Mouse (Mus musculus): Measurements from ENCODE around the gene Adap1. TPM values are rescaled to one million over a fixed set of nuclear protein-coding genes. Genes with fewer than 3 reads are reported as not detected.

The Adap1 gene
- polyA plus RNA-seq, 1 experiment from 2014 or later = 4.1 TPM

DNA sequence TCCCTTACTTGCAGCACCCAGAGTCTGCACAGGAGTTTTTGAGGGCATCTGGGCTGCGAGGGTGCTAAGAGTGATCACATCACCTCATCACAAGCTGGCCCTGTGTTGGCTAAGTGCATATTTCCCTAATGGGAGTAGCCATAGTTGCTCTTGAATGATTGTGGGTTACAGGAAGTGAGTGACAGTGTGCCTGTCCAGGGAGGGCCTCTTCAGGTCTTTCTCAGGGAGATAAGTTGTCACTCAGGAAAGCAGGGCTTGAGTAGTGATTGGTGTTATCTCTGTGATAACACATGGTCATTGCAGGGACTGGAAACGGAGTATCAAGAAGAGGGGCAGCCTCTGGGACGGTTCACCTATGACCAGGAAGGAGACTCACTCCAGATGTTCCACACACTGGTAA is 77.7 kb downstream of the Adap1 start:
- H3K4me2 ChIP-seq (replicated peaks; ENCODE audit: low read depth, low read length) = no peak overlapping the region
- no peaks in the 10 kb centered on the region for H3K4me1 ChIP-seq (ENCODE audit: insufficient read depth, low read depth, low read length)
- DNase-seq (ENCODE audit: low spot score) (no peak), ATAC-seq (no peak)
- no peaks in the 10 kb centered on the region for H3K27me3 ChIP-seq (replicated peaks; ENCODE audit: insufficient read depth, low read length)
- peaks cover 44% of the 10 kb centered on the region; the same call in 1 of the 2 replicates for H3K36me3 ChIP-seq (ENCODE audit: insufficient read depth, low read length)
- no peak overlapping the region for H3K27ac ChIP-seq (ENCODE audit: low read length)
- TF ChIP-seq CTCF (IDR thresholded peaks at IDR 0.05) = no peak
- no peak for TF ChIP-seq EP300 (IDR thresholded peaks at IDR 0.05)
- H3K9ac ChIP-seq (replicated peaks; ENCODE audit: low read depth) = no peak overlapping the region
- H3K9me3 ChIP-seq (ENCODE audit: low read length) = no peaks in the 10 kb centered on the region
- H3K4me3 ChIP-seq (ENCODE audit: low read depth, low read length) = no peak overlapping the region
- WGBS = 94% methylated on average over 3 of the region's 3 CpGs

DNA sequence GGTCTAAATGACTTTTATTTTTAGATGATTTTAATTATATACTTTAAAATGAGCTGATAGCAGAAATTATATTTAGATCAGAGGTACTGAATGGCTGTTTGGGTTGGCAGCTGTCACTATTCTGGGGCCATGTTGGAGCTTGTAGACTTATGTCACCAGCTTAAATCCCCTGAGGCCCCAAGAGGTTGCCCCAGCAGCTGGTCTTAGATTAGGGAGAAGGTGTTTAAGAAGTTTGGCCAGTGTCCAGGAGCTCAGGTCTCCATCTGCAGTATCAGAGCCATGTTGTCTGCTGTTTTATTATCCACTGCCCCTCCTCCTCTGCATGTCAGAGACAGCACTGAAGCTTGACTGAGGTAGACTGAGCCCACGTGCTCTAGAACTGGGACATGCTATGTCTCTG is 82.0 kb downstream of the Adap1 start:
- DNase-seq (ENCODE audit: low spot score) (no peak), ATAC-seq (no peak)
- TF ChIP-seq CTCF (IDR thresholded peaks at IDR 0.05) (no peak), EP300 (IDR thresholded peaks at IDR 0.05) (no peak)
- WGBS = 87% methylated on average over 1 of the region's 1 CpGs
- no peaks in the 10 kb centered on the region for H3K4me1 ChIP-seq (ENCODE audit: insufficient read depth, low read depth, low read length)
- no peak overlapping the region for H3K9ac ChIP-seq (replicated peaks; ENCODE audit: low read depth)
- peaks cover 59% of the 10 kb centered on the region; the same call in 1 of the 2 replicates for H3K36me3 ChIP-seq (ENCODE audit: insufficient read depth, low read length)
- H3K9me3 ChIP-seq (ENCODE audit: low read length) = no peaks in the 10 kb centered on the region
- H3K4me3 ChIP-seq (ENCODE audit: low read depth, low read length) = no peak overlapping the region
- H3K27me3 ChIP-seq (replicated peaks; ENCODE audit: insufficient read depth, low read length) = no peaks in the 10 kb centered on the region
- no peak overlapping the region for H3K27ac ChIP-seq (ENCODE audit: low read length)
- H3K4me2 ChIP-seq (replicated peaks; ENCODE audit: low read depth, low read length) = no peak overlapping the region

- 83% methylated on average over 15 of the region's 15 CpGs for WGBS
- H3K27ac ChIP-seq (ENCODE audit: low read length) = no peak overlapping the region
- H3K4me2 ChIP-seq (replicated peaks; ENCODE audit: low read depth, low read length) = no peak overlapping the region
- no peak overlapping the region for H3K4me3 ChIP-seq (ENCODE audit: low read depth, low read length)
- H3K36me3 ChIP-seq (ENCODE audit: insufficient read depth, low read length) = peaks cover 49% of the 10 kb centered on the region
- H3K9ac ChIP-seq (replicated peaks; ENCODE audit: low read depth) = no peak overlapping the region
- no peaks in the 10 kb centered on the region for H3K9me3 ChIP-seq (ENCODE audit: low read length)
- H3K27me3 ChIP-seq (replicated peaks; ENCODE audit: insufficient read depth, low read length) = no peaks in the 10 kb centered on the region
- ATAC-seq = no peak; the same call in 1 of the 2 replicates
- TF ChIP-seq EP300 (IDR thresholded peaks at IDR 0.05) (no peak), CTCF (IDR thresholded peaks at IDR 0.05) (no peak)
- no peak for DNase-seq (ENCODE audit: low spot score)
- no peaks in the 10 kb centered on the region for H3K4me1 ChIP-seq (ENCODE audit: insufficient read depth, low read depth, low read length)
These were observed 84.2 kb downstream of the Adap1 start for GRCm38 (mm10) chr5:139241022-139241761.

- Histone ChIP-seq H3K27me3 (replicated peaks; ENCODE audit: insufficient read depth, low read length) (no peaks in the 10 kb centered on the region), H3K4me3 (ENCODE audit: low read depth, low read length) (no peak overlapping the region), H3K4me1 (ENCODE audit: insufficient read depth, low read depth, low read length) (no peaks in the 10 kb centered on the region), H3K9me3 (ENCODE audit: low read length) (no peaks in the 10 kb centered on the region), H3K36me3 (ENCODE audit: insufficient read depth, low read length) (peaks cover 51% of the 10 kb centered on the region), H3K4me2 (replicated peaks; ENCODE audit: low read depth, low read length) (no peak overlapping the region), H3K9ac (replicated peaks; ENCODE audit: low read depth) (no peak overlapping the region), H3K27ac (ENCODE audit: low read length) (no peak overlapping the region)
- 85% methylated on average over 4 of the region's 4 CpGs for WGBS
- no peak for TF ChIP-seq EP300 (IDR thresholded peaks at IDR 0.05)
- no peak for TF ChIP-seq CTCF (IDR thresholded peaks at IDR 0.05)
- ATAC-seq (no peak), DNase-seq (ENCODE audit: low spot score) (no peak)
These were observed 88.0 kb downstream of the Adap1 start for GRCm38 (mm10) chr5:139237436-139237835.

- Histone ChIP-seq H3K27ac (ENCODE audit: low read length) (no peak overlapping the region), H3K9ac (replicated peaks; ENCODE audit: low read depth) (no peak overlapping the region), H3K36me3 (ENCODE audit: insufficient read depth, low read length) (peaks cover 48% of the 10 kb centered on the region), H3K27me3 (replicated peaks; ENCODE audit: insufficient read depth, low read length) (no peaks in the 10 kb centered on the region), H3K4me1 (ENCODE audit: insufficient read depth, low read depth, low read length) (no peaks in the 10 kb centered on the region), H3K4me2 (replicated peaks; ENCODE audit: low read depth, low read length) (no peak overlapping the region), H3K9me3 (ENCODE audit: low read length) (no peaks in the 10 kb centered on the region), H3K4me3 (ENCODE audit: low read depth, low read length) (no peak overlapping the region)
- 92% methylated on average over 4 of the region's 4 CpGs for WGBS
- ATAC-seq = no peak
- TF ChIP-seq CTCF (IDR thresholded peaks at IDR 0.05) (no peak), EP300 (IDR thresholded peaks at IDR 0.05) (no peak)
- DNase-seq (ENCODE audit: low spot score) = no peak
These were observed 91.0 kb downstream of the Adap1 start for GRCm38 (mm10) chr5:139234423-139234822.

GRCm38 (mm10) chr5:139232083-139232482 is 93.3 kb downstream of the Adap1 start:
- Histone ChIP-seq H3K9ac (replicated peaks; ENCODE audit: low read depth) (no peak overlapping the region), H3K4me3 (ENCODE audit: low read depth, low read length) (no peak overlapping the region), H3K36me3 (ENCODE audit: insufficient read depth, low read length) (peaks cover 56% of the 10 kb centered on the region), H3K27me3 (replicated peaks; ENCODE audit: insufficient read depth, low read length) (no peaks in the 10 kb centered on the region), H3K27ac (ENCODE audit: low read length) (no peak overlapping the region), H3K9me3 (ENCODE audit: low read length) (no peaks in the 10 kb centered on the region), H3K4me1 (ENCODE audit: insufficient read depth, low read depth, low read length) (no peaks in the 10 kb centered on the region), H3K4me2 (replicated peaks; ENCODE audit: low read depth, low read length) (no peak overlapping the region)
- DNase-seq (ENCODE audit: low spot score) (no peak), ATAC-seq (no peak)
- WGBS = 84% methylated on average over 3 of the region's 3 CpGs
- TF ChIP-seq CTCF (IDR thresholded peaks at IDR 0.05) = no peak
- no peak for TF ChIP-seq EP300 (IDR thresholded peaks at IDR 0.05)
